ENCODE assay signal across 23 mouse cellular contexts in genomic region chr6:137317509-137317908, GRCm38 (mm10).
A peak's percentile ranks its signal among the peaks of the same experiment; 100 is the strongest.
DNase-seq lines count a peak whose midpoint lies in the region; ATAC-seq lines count a peak whose summit lies in the region.
"Had no signal": no experiment of that assay in that cellular context is flagged by ENCODE, and none has a peak within 500 bp of the region (broad histone marks: within the 10 kb centered on the region; RNA-seq: fewer than 3 reads in every experiment).

No protein-coding gene starts in this region.

- no peaks in the 10 kb centered on the region for H3K27me3 ChIP-seq in heart, embryonic 12.5 days (replicated peaks)
- H3K27me3 ChIP-seq in liver, embryonic 11.5 days (replicated peaks; ENCODE audit: control insufficient read depth, insufficient read depth, low read length): no peaks in the 10 kb centered on the region
- H3K27me3 ChIP-seq: embryonic facial prominence, embryonic 13.5 days; hindbrain, embryonic 12.5 days; limb, embryonic 15.5 days; neural tube, embryonic 13.5 days; Patski had no signal

- H3K4me1 ChIP-seq in heart, embryonic 12.5 days (replicated peaks): peaks cover 34% of the 10 kb centered on the region
- no peaks in the 10 kb centered on the region for H3K4me1 ChIP-seq in liver, embryonic 11.5 days (replicated peaks; ENCODE audit: control insufficient read depth, insufficient read depth, low read length)

- ATAC-seq in heart, embryonic 12.5 days (ENCODE audit: insufficient number of reproducible peaks, low FRiP score): peak; percentile 57; the same call in 1 of the 2 replicates
- ATAC-seq in liver, embryonic 11.5 days (replicated peaks; ENCODE audit: low FRiP score): peak; percentile 76
- ATAC-seq in erythroid progenitor cell, adult 5-6 weeks (replicated peaks; ENCODE audit: low FRiP score, poor library complexity, severe bottlenecking): peak; percentile 76
- peak; percentile 81 for ATAC-seq in megakaryocyte-erythroid progenitor cell, adult 5-6 weeks (replicated peaks; ENCODE audit: low FRiP score, low TSS enrichment, poor library complexity, severe bottlenecking)
- ATAC-seq: activated CD4-positive, CD25-positive, alpha-beta regulatory T cell, adult 4 months; inflammation-experienced regulatory T-cells, adult 6 months; Patski had no signal

- H3K4me3 ChIP-seq in heart, embryonic 12.5 days: no peak overlapping the region
- no peak overlapping the region for H3K4me3 ChIP-seq in liver, embryonic 11.5 days (ENCODE audit: low read depth, low read length)
- H3K4me3 ChIP-seq: embryonic facial prominence, embryonic 13.5 days; gastrocnemius, adult 2 months; heart, embryonic 10.5 days; hindbrain, embryonic 12.5 days; limb, embryonic 15.5 days; midbrain, embryonic 10.5 days; neural tube, embryonic 13.5 days had no signal

- 34% methylated on average over 6 of the region's 6 CpGs for WGBS in heart, embryonic 12.5 days
- 67% methylated on average over 6 of the region's 6 CpGs for WGBS in liver, embryonic 11.5 days

- no peak for DNase-seq in heart, adult 18-20 months
- DNase-seq in liver, embryonic 11.5 days (ENCODE audit: low spot score): no peak
- DNase-seq in liver: no peak
- DNase-seq in thymus, postnatal 0 days (ENCODE audit: low spot score): no peak
- DNase-seq: adrenal gland, postnatal 25 days; B cell, adult 2 months; cerebellum, adult 2 months; gastrocnemius, adult 2 months; kidney, adult 8-10 months; kidney, postnatal 36 days; right cerebral cortex, postnatal 4 days had no signal

- peak overlapping the region; percentile 59 for H3K27ac ChIP-seq in heart, embryonic 12.5 days (ENCODE audit: poor library complexity, severe bottlenecking)
- H3K27ac ChIP-seq in liver, embryonic 11.5 days (ENCODE audit: low read depth, low read length): no peak overlapping the region
- H3K27ac ChIP-seq: embryonic facial prominence, embryonic 13.5 days; gastrocnemius, adult 2 months; heart, embryonic 10.5 days; hindbrain, embryonic 12.5 days; limb, embryonic 15.5 days; midbrain, embryonic 10.5 days; neural tube, embryonic 13.5 days had no signal

- no peak overlapping the region for H3K4me2 ChIP-seq in heart, embryonic 12.5 days
- no peak overlapping the region for H3K4me2 ChIP-seq in liver, embryonic 11.5 days
- H3K4me2 ChIP-seq: embryonic facial prominence, embryonic 13.5 days; hindbrain, embryonic 12.5 days; limb, embryonic 15.5 days; neural tube, embryonic 13.5 days had no signal

- H3K36me3 ChIP-seq in heart, embryonic 12.5 days: no peaks in the 10 kb centered on the region
- no peaks in the 10 kb centered on the region for H3K36me3 ChIP-seq in liver, embryonic 11.5 days (ENCODE audit: control insufficient read depth, insufficient read depth, low read length)
- H3K36me3 ChIP-seq: embryonic facial prominence, embryonic 13.5 days; heart, embryonic 10.5 days; hindbrain, embryonic 12.5 days; limb, embryonic 15.5 days; midbrain, embryonic 10.5 days; neural tube, embryonic 13.5 days had no signal

- H3K9ac ChIP-seq in heart, embryonic 12.5 days: no peak overlapping the region
- no peak overlapping the region for H3K9ac ChIP-seq in liver, embryonic 11.5 days (ENCODE audit: low read depth, low read length)
- H3K9ac ChIP-seq: embryonic facial prominence, embryonic 13.5 days; hindbrain, embryonic 12.5 days; limb, embryonic 15.5 days; neural tube, embryonic 13.5 days had no signal

- 0 out of 2 replicates have a peak, but pooled peaks cover 4% of the 10 kb centered on the region for H3K9me3 ChIP-seq in heart, embryonic 12.5 days (replicated peaks)
- H3K9me3 ChIP-seq in liver, embryonic 11.5 days (ENCODE audit: control insufficient read depth, low read length): no peaks in the 10 kb centered on the region
- H3K9me3 ChIP-seq: embryonic facial prominence, embryonic 13.5 days; heart, embryonic 10.5 days; hindbrain, embryonic 12.5 days; limb, embryonic 15.5 days; midbrain, embryonic 10.5 days; neural tube, embryonic 13.5 days had no signal
